Mouse (Mus musculus) gastrocnemius, postnatal 4 days (tissue): ENCODE measurements around the gene Gse1. TPM values are rescaled to one million over a fixed set of nuclear protein-coding genes. Genes with fewer than 3 reads are reported as not detected.
A peak's percentile ranks its signal among the peaks of the same experiment; 100 is the strongest.

Experiments used
- DNase-seq, 2 experiments: peaks; one replicate each; pipeline ENCODE4 v3.0.0; 2021 to 2022; ENCODE audit warnings: low spot score in 2 of 2, mixed read lengths in 2 of 2
- total RNA-seq, 2 experiments: library from RNA; stranded (reverse); gene quantifications; 2 replicates each; pipeline ENCODE4 v1.2.3; 2021

Gene Gse1
- total RNA-seq, 2 experiments from 2014 or later: 45.9 to 48.7 TPM

DNA sequence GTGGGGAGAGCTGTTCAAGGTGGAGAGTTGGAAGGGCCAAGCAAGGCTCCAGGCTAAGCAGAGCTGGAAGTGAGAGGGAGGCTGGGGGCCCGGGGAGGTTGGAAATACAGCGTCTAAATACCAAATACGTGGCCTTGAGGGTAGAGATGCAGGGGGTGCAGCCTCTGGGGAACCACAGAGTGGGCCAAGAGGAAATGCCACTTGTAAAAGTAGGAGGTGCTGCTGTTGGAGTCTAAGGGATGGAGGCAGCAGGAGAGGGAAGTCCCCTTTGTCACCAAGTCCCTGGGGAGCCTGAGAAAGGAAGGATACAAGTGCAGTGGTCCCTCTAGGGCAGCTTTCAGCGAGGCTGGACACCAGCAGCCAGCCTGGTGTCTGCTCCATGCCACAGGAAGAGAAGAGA is 298.3 kb downstream of the Gse1 start:
- no peak for DNase-seq

DNA sequence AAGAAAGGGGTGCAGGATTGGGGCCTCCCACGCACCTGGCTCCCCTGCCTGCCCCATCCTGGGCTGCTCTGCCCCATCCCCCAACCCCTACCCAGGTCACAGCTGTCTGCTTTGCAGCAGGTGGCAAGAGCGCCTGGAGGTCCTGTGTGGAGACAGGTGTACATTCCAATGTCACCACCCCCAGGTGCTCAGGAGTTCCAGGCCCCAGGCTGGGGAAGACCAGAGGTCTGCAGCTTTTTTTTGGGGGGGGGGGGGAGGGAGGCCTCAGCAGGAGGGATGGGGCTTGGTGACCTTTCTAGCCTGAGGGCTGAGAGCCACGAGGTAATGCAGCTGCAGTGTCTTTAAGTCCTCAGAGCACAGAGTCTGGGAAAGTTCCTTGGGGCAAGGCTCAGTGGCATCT is 300.1 kb downstream of the Gse1 start:
- DNase-seq: no peak

DNA sequence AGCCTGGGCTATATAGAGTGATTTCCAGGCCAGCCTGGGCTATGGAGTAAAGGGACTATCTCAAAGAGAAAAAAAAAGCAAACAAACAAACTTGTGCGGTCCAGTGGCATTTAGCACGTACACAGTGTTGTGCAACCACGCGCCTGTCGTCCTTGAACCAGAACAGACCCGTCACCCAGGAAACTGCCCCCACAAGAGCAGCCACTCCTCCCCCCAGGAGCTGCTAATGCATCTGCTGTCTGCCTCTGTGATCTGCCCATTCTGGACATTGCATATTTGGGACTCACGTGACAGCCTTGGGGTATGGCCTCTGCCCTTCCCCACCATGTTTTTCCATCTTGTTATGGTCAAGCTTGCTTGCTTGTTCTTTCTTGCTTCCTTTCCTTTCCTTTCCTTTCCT is 301.0 kb downstream of the Gse1 start:
- no peak for DNase-seq

DNA sequence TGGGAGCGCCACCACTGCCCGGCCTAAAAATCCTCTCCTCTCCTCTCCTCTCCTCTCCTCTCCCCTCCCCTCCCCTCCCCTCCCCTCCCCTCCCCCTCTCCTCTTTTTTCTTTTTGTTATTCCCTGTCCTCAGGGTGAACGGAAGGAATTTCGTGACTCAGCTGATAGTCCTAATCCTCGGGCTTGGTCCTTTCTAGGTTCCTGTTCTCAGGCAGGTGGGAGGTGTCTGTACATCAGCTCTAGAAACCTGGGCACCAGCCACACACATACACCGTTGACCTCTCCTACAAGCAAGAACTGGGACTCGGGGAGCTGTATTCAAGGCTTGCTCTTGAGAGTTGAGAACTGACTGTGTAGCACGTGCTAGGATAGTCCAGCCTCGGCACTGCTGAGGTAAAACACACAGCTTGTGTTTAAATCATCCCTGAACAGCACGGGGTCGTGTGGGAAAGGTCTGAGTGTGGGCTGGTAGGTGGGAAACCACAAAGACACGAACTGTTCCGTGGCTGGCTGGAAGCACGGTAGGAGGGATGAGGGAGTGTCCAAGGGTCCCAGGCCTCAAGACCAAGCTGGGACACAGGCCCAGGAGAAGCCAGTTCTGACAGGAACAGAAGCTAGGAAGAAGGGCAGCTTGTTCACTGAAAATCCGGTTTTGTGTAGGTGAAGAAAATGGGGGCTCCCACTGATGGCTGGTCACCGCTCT is 302.8 kb downstream of the Gse1 start:
- no peak for DNase-seq

DNA sequence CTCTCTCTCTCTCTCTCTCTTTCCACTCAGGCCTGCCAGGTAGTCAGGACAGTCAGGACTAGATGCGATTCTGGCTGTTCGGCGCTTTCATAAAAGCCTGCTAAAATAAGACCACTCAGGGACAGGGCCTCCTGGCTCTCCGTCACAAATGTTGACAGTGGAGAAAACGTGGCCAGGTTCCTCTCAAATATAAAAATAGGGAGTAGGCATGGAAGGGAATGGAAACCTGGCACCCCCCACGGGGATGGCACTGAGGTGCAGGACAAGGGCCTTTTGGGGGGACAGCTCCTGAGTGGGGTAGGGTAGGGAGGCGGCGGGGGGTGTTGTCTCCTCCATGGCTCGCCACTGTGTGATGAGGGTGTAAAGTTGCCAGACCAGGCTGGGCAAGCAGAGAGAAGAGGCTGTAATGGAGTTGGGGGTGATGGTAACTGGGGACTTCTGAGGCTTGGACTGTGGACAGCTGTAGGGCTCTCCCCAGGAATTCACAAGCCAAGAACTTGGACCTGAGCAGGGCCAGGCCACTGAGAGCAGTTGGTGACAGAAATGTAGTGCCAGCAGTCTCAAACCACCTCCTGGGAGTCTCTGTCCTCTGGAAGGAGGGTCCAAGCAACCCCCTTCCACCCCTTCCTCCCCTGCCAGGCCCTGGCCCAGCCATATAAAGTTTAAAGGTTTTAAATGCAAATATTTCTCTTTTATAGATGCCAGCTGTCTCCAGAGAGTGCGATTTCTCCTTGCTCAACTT is 303.7 kb downstream of the Gse1 start:
- DNase-seq: no peak

DNA sequence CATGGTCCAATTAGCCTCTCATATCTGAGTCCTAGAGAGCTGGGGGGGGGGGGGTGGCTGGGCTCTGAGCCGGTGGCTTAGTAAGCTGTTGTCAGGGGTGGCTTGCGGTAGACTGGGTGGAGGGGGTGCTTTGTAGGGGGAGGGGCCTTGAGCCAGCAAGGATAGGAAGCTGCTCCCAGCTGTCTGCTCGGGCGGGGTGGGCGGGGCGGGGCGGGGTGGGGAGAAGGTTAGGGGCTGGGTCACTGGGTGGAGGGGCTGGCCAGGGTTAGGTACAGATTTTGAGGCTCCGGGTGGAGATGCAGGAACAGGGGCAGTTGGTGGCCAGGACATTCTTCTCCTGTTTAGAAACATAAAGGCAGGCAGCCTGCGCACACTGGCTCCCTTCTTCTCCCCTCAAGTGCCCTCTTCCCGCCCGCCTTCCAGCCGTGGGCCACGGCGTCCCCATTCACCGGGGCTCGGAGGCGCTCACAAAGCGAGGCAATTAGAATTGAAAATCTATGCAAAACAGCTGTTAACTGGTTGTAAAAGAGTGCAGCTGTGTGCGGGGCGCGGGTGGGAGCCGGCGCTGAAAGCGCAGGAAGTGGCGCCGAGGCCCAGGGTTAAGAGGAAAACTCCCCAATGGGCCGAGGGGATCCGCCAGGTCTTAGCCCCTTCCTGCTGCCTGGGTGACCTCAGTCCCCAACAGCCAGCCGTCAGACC is 304.4 kb downstream of the Gse1 start:
- DNase-seq: no peak

DNA sequence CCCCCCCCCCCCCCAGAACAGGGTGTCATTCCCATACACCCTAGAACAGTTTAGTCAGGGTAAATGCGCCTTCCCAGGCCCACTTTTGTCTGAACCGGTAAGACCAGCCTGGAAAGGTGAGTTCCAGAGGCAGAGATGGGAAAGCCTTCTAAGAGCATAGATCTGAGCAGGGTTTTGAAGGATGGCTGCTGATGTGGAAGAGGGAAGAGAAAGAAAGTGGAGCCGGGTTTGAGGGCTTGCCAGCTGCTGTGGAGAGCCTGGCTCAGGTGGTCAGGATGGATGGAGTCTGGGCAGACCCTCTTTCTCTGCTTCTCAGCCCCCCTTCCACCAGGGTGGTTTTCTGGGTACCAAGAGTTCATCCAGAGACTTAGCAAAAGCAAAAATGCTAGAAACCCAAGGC is 305.1 kb downstream of the Gse1 start:
- DNase-seq: no peak

DNA sequence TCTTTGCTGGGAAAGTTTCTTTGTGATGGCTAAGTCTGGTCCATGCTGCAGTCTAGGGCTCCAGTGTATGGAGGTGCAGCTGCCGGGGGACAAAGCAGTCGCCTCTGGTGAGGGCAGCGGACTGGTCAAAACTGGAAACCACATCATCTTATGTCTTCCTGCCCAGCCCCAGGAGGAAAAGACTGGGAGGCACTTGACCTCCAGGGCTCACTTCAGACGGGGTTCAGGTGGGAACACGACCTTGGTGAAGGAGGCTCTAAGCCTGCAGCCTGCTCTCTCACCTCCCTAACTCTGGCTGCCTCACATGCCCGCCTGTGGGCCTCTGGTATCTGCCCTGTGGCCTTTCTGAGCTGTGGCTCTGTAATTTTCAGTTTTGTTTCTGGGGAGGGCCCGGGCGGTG is 305.8 kb downstream of the Gse1 start:
- DNase-seq: no peak

DNA sequence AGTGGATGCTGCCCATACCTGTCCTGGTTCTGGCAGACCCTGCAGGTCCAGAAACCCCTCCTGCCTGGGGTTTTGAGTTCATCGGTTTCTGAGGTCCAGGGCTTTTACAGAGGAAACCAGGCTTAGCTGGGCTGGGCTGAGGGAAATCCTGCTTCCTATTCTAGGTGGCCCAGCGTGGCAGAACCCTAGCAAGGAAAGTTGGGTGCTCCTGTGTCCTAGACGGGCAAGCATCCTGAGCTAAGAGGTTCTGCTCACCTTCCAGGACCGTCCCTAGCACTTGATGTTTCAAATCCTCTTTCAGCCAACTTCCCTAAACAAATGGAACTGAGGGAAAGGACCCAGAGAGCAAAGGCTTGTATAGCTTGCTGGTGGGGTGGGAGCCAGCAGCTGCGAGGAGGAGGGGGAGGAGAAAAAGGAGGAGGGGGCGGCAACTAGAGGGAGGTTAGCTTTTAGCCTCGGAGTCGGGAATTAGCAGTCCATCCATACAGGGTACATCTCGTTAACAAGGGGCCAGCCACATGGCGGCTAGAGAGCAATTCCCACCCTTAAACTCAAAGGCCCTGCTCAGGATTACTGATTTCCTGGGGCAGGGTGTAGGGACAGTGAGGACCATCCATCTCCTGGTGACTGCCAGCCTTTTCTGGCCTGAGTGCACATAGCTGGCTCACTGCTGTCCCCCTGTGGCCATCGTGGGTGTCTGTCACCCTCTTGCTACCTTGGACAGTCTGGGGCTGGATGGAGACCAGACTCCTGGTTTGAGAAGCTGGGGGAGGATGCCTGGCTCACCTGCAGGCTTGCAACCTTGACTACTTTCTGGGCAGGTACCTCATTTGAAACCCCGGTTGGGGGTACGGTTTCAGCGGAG is 306.5 kb downstream of the Gse1 start:
- DNase-seq: peak in 1 of 2 experiments; percentile 80

DNA sequence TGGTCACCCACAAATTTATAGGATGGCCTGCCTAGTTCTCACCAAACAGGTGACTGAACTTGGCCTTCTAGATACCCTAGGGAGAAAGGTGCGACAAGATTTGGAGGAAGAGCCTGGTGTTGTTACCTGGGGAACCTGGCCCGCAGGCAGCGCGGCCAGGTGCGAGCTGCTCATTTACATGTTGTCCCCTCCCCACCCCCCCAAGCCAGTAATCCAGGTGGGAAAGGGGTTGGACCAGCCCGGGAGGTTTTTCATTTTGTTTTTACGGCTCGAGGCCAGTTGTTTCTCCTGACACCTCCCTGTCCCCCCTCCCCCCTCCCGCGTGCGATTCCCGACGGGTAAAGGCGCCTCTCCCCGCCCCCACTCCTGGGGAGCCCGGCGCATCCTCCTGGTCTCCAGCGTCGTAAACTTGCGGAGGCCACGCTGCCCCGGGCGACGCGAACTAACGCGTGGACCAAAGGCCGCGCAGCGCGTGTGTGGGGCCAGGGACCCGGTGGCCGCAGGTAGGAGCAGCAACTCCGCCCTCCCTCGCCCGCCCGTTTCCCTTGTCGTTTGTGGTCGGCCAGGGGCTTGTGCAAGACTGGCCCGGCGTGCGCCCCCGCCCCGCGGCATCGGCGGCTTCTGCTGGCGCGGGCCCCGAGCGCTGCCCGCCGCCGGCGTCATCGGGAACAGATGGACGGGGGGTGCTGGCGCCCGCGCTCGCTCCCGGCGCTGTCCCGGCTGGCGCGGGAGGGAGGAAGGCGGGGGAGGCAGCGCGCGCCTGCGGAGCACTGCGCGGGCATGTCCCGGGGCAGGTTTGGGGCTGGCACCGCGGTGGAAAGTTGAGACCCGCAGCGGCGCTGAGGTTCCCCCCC is 307.4 kb downstream of the Gse1 start:
- DNase-seq: no peak

DNA sequence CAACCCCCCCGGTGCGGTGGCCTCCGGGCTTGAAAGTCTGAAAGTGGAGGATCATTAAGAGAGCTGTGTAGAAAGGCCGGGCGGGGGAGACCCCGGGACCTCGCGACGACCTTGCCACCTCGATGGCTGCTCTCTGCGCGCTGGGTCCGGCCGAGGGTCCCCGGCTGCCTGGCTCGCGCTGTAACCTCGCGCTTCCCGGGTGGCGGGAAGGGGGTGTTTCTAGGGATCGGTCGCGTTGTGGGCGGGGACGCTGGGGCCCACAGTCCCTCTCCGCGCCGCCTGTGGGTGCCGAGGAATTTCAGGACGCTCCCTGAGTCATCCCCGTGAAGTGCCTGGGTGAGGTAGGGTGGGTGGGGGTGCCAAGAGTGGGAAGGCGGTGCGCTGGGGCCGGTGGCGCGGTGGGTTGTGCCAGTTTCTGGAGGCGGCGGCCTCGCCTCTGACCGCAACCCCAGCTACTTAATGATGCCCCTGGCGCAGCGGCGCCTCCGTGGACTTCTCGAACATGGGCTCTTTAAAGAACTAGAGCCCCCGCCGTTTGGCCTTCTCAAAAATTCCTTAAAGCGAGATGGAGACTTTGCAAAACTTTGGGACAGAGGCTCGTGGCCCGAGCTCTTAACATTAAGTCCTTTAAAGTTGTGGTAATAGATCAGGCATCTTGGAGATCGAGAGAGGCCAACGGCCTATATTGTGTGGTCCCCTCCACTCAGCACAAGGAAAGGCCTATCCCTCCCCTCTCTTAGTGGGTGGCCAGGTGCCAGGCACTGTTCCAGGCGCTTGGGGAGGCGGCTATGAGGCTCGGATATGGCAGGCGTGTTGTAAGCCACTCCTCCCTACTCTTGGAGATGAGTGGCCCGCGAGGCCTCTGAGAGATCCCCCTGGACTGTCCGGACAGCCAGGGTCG is 308.3 kb downstream of the Gse1 start:
- no peak for DNase-seq

DNA sequence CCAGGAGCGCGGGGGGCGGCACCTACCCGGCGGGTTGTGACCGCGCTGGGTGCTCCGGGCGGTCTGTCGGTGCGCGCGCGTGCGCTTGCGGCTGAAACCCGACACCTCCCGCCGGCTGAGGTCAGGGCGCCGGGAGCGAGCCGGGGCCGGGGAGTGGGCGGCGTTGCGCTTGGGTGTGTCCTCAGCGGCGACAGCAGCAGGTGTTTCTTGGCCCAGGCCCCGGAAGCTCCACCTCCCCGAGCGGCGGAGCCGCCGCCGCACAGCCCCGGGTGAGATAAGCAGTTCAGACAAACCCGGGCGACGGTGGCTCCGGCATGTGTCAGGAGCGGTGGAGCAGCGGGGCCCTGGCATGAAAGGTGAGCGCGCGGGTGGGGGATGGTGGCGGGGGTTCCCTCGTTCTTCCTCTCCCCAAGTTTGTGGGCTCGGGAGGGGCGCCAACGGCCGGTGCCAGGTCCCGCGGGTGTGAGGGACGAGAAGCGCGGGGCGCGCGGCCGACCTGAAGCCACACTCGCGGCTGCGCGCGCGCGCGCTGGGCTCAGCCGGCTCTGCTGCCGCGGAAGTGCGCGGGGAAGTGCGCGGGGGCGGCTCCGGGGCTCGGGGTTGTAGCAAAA is 309.1 kb downstream of the Gse1 start:
- peak in 1 of 2 experiments; percentile 76 for DNase-seq

DNA sequence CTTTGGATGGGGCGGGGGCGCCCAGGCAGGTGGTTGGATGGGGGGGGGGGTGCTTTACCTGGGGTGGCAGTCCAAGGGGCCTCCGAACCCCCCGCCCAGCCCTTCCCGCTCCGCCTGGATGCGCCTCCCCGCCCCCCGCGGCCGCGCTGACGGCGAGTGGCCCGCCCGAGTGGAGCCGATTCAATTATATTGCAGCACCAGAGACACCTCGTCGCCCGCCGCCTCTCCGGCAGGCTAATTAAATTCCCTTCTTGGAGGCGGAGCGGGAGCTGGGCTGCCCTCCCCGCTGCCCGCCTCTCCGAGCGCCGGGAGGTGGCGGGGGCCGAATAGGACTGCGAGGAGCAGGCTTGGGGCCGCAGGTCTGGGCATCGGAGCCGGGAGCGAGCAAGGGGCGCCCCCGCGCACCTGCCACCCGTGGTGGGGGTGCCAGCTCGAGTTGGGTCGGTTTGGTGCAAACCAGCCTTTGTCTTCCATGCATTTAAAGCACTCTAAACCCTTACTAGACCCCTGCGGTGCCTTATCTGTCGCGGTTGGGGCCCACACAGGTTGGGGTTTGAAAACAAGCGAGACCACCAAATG is 309.7 kb downstream of the Gse1 start:
- DNase-seq: no peak

DNA sequence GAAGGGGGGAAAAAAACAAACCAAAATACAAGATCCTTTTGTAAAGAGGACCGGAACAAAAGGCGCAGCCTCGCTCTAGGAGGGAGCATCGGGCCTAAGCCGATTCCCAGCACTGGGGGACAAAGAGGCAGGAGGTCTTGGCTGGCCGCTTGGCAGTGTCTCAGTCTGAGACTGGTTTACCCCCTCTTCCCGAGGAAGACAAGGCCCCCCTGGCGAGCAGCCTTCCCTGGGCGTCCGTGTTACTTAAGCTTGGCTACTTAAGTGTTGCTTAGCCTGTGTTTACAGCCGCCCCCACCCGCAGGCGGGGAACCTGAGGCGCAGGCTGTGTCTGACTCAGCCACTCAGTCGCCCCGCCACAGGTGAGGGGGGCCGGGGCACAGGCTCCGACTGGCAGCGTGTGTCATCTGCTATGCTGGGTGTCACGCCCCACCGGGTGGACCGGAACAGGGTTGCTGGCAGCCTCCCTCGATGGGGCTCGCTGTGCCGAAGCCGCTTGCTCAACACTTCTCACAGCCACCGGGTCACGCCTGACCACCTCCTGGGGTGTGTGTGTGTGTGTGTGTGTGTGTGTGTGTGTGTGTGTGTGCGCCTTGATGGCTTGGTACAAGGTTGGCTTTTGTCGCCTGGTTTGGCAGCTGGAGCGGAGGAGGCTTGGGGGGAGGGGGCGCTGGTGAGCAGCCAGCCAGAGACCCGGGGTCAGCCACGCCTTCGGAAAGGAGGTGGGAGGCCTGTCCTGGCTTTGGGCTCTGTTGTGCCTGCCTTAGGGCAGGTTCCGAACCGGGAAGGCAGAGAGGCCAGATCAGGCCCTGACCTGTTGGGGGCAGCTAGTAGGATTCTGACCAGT is 310.4 kb downstream of the Gse1 start:
- peak in 1 of 2 experiments; percentile 56 for DNase-seq

DNA sequence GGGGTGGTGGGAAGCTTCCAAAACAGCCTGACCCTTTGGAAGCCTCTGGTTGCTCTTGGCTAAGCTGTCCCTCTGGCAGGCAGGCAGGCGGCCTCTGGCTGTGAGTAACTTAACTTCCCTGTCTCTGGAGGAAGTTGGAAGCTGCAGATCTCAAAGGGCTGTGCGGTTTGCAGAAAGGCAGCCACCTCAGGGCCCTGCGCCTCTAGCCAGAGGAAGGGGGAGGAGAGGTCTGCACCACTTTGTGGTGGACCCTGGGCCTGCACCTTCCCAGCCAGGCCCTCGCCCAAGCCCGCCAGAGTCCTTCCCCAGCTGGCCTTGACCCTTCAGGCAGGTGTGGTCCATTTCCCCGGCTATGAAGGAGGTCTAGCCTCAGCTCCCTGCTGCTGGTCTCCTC is 311.1 kb downstream of the Gse1 start:
- DNase-seq: no peak

DNA sequence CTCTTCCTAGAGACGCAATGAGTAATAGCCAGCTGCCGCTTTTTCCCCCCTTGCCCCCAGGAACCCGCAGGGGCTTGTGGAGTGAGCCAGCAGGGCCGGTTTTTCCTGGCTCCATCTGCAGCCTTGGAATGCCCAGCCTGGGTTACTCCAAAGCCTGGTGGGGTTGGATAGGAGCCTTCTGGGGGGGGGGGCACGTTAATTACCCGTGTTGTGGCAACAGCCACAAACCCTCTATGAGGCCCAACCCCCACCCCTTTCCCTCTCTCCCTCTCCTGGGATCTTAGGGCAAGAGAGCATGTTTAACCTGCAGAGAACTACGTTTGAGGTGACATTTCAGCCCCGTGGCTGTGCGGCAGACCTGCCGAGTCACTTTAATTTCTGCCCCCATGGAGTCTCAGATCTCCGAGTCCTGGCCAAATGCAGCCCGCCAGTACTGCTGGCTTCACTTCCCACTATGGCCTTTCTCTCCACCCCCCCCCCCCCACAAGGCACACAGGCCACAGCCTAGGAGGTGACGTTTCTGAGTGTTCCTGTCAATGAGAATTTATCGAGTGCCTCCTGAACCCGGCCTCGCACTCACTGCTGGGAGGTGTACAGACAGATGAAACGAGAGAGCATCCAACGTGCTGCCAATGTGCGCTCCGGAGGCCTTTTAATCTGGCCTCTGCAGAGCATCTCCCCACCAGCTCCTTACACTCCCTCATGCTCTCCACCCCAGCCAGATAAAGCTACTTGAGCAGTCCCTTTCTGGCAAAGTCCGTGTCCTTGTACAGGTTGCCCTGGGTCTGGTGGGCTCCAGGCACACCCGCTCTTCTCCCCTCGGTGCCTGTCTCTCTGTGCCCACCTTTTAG is 311.7 kb downstream of the Gse1 start:
- no peak for DNase-seq

DNA sequence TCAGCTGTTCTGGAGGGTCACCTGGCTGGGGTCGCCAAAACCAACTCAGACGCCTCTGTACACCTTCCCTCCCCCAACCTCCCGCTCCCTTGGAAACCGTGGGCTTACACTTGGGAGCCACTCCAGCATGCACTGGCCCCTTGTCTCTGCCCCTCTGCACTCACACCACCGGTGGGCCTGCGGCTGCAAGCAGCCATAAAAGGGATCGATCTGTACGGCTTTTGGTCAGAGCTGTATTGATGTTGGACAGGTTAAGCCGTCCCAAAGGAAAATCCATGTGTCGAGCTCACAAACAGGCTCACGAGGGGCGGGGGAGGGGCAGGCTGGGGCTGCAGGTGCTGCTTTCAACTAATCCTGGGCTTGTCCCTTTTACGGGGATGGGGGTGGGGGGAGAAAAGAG is 314.7 kb downstream of the Gse1 start:
- DNase-seq: no peak
